Mouse (Mus musculus): ENCODE data around the gene Rpl10a. TPM values are rescaled to one million over a fixed set of nuclear protein-coding genes. Genes with fewer than 3 reads are reported as not detected.

Rpl10a gene
- polyA plus RNA-seq, 1 experiment = 808 TPM

DNA sequence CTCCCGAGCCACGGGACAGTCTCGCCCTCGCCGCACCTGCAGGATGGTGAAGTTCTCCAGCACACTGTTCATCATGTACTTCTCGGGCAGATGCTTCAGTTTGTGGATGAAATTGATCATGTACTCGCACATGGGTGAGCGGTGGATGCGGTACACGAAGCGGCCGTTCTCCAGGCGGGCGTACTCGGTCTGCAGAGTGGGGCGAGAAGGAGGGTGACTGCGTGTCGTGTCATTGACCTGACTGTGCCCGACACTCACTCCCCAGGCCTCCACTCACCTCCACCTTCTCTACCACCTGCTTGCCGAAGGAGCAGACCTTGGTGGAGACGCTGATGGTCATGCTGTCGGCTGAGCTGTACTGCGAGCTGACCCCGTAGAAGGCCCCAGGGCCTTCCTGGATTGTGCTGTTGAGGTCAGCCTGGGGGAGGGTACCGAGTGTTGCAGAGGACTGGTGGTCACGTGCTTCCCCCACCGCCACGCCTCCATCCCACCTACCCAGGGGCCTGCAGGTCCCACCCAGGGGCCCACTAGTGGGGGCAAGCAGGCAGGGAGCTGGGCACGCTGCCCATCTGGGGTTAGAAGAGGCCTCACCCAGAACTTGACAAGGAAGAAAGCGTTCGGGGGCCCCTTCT, 4.8 kb downstream of the Rpl10a start:
- 68% methylated on average over 31 of the region's 31 CpGs for WGBS

DNA sequence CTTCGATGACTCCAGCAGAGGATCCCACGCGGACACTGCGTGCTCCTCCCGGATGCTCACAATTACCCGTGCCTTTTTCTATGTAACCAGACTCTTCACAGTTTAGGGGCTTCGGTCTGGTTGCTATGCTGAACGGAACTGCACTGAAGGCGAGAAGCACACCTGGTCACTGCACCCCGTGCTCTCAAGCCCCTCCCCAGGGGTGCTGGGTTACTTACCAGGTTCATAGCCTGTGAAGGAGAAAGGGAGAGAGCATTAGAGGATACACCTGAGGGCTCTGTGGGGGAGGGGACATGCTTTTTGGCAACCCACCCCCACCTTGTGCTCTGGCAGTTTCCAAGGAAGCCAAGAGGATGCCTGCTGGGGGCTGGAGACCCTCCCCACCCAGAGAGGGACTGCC, 7.0 kb downstream of the Rpl10a start:
- no peaks in the 10 kb centered on the region for H3K4me1 ChIP-seq (ENCODE audit: control insufficient read depth, insufficient read depth, low read length)
- TF ChIP-seq POLR2A (IDR thresholded peaks at IDR 0.05; ENCODE audit: borderline replicate concordance, insufficient read depth, low read length) (no peak), CTCF (IDR thresholded peaks at IDR 0.05; ENCODE audit: borderline replicate concordance, insufficient read depth, low read depth, low read length) (no peak)
- no peak overlapping the region for H3K27ac ChIP-seq (ENCODE audit: insufficient read depth, low read length)
- H3K27me3 ChIP-seq (ENCODE audit: control insufficient read depth, insufficient read depth, low read length) = no peaks in the 10 kb centered on the region
- H3K4me3 ChIP-seq (replicated peaks; ENCODE audit: insufficient read depth, low read depth, low read length) = no peak overlapping the region
- DNase-seq = no peak
- WGBS = 68% methylated on average over 10 of the region's 10 CpGs

More for the DNA sequence above, 4.8 kb downstream of the Rpl10a start:
- no peak for TF ChIP-seq CTCF (IDR thresholded peaks at IDR 0.05; ENCODE audit: borderline replicate concordance, insufficient read depth, low read depth, low read length)
- no peak for TF ChIP-seq POLR2A (IDR thresholded peaks at IDR 0.05; ENCODE audit: borderline replicate concordance, insufficient read depth, low read length)
- Histone ChIP-seq H3K4me3 (replicated peaks; ENCODE audit: insufficient read depth, low read depth, low read length) (no peak overlapping the region), H3K4me1 (ENCODE audit: control insufficient read depth, insufficient read depth, low read length) (peaks cover under 1% of the 10 kb centered on the region; the same call in 1 of the 2 replicates), H3K27ac (ENCODE audit: insufficient read depth, low read length) (no peak overlapping the region), H3K27me3 (ENCODE audit: control insufficient read depth, insufficient read depth, low read length) (no peaks in the 10 kb centered on the region)
- no peak for DNase-seq

DNA sequence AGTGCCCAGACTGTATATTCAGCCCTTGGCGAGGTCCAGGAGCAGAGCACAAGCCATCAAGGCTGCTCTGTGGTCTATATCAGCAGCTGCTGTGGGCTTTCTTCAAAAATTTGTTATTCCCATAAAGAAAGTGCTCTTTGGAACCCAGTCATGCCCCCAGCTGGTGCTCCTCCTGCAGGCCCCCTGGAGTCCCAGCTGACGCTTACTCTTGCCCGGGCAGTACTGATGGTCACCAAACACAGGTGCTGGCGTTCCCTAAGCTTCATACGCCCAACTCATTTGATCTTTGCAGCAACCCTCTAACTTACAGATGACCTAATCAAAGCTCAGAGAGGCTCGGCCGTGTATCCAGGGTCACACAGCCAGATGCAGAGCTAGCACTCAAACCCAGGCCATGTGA, 9.3 kb downstream of the Rpl10a start:
- Histone ChIP-seq H3K27ac (ENCODE audit: insufficient read depth, low read length) (no peak overlapping the region), H3K4me3 (replicated peaks; ENCODE audit: insufficient read depth, low read depth, low read length) (no peak overlapping the region), H3K4me1 (ENCODE audit: control insufficient read depth, insufficient read depth, low read length) (no peaks in the 10 kb centered on the region), H3K27me3 (ENCODE audit: control insufficient read depth, insufficient read depth, low read length) (no peaks in the 10 kb centered on the region)
- WGBS = 69% methylated on average over 7 of the region's 7 CpGs
- no peak for DNase-seq
- TF ChIP-seq POLR2A (IDR thresholded peaks at IDR 0.05; ENCODE audit: borderline replicate concordance, insufficient read depth, low read length) (no peak), CTCF (IDR thresholded peaks at IDR 0.05; ENCODE audit: borderline replicate concordance, insufficient read depth, low read depth, low read length) (no peak)

DNA sequence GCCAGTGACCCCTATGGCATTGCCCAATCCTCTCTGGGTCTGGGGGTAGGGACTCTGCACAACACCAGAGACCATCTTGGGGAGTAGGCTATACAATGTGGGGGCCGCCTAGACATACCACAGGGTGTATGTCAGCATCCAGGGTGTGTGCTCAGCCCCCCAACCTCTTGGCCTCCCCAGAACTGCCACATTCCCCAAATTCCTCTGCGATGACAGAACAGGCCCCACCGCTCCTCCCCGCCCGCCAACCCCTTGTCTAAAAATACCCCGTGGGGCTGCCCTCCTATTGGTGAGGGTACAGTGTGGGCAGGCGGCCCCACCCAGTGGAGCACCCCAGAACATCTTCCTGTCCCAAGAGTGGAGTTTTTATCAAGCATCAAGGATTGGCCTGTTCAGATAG, 12.3 kb downstream of the Rpl10a start:
- Histone ChIP-seq H3K27me3 (ENCODE audit: control insufficient read depth, insufficient read depth, low read length) (no peaks in the 10 kb centered on the region), H3K27ac (ENCODE audit: insufficient read depth, low read length) (no peak overlapping the region), H3K4me3 (replicated peaks; ENCODE audit: insufficient read depth, low read depth, low read length) (no peak overlapping the region), H3K4me1 (ENCODE audit: control insufficient read depth, insufficient read depth, low read length) (no peaks in the 10 kb centered on the region)
- WGBS = 81% methylated on average over 7 of the region's 7 CpGs
- no peak for TF ChIP-seq POLR2A (IDR thresholded peaks at IDR 0.05; ENCODE audit: borderline replicate concordance, insufficient read depth, low read length)
- TF ChIP-seq CTCF (IDR thresholded peaks at IDR 0.05; ENCODE audit: borderline replicate concordance, insufficient read depth, low read depth, low read length) = no peak
- no peak for DNase-seq

DNA sequence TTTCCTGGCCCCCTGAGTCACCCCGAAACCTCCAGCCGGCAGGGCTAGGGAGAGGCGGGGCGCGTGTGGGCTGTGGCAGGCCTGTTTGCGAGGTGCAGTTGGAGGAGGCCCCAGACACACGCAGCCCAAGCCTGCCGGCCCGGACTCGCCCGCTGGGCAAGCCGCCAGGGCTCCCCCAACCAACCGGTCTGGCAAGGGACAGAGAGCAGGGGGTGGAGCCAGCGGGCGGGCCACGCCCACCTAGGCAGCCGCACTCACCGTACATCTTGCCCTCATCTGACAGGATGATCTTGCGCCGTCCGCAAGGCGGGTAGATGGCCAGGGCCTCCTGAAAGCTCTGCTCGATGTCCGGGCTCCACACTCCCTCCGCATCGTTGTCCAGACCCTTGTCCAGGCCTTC, 12.8 kb downstream of the Rpl10a start:
- 5% methylated on average over 26 of the region's 26 CpGs for WGBS
- Histone ChIP-seq H3K4me3 (replicated peaks; ENCODE audit: insufficient read depth, low read depth, low read length) (no peak overlapping the region), H3K4me1 (ENCODE audit: control insufficient read depth, insufficient read depth, low read length) (no peaks in the 10 kb centered on the region), H3K27me3 (ENCODE audit: control insufficient read depth, insufficient read depth, low read length) (no peaks in the 10 kb centered on the region), H3K27ac (ENCODE audit: insufficient read depth, low read length) (no peak overlapping the region)
- peak; percentile 50 to 59 for DNase-seq
- TF ChIP-seq CTCF (IDR thresholded peaks at IDR 0.05; ENCODE audit: borderline replicate concordance, insufficient read depth, low read depth, low read length) = no peak
- TF ChIP-seq POLR2A (IDR thresholded peaks at IDR 0.05; ENCODE audit: borderline replicate concordance, insufficient read depth, low read length) = no peak

DNA sequence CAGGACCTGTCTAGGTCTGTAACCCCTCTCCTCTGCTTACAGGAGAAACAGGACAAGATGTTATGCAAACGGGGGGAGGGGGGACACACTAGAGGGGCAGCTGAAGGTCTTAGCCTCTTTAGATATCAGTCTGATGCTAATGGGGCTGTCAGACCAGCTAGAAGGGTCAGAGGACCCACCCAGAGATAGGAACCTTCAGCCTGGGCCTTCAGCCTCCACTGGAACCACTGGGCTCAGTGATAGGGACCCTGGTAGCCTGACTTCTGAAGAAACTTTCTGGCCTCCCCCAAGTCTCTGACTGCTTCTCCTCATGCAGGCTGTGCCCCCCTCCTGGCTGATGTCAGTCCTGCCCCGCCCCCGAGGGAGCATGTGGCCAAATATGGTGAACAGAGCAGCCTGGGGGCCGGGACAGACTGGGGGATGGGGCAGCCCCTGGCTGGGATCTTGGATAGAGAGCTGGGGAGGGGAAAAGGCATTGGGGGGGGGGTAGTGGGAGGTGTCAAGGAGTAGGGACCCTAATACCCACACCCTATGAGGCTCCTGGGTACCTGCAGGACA, 15.9 kb downstream of the Rpl10a start:
- DNase-seq = no peak
- H3K4me1 ChIP-seq (ENCODE audit: control insufficient read depth, insufficient read depth, low read length) = no peaks in the 10 kb centered on the region
- WGBS = 37% methylated on average over 4 of the region's 4 CpGs
- H3K27me3 ChIP-seq (ENCODE audit: control insufficient read depth, insufficient read depth, low read length) = no peaks in the 10 kb centered on the region
- no peak overlapping the region for H3K27ac ChIP-seq (ENCODE audit: insufficient read depth, low read length)
- TF ChIP-seq POLR2A (IDR thresholded peaks at IDR 0.05; ENCODE audit: borderline replicate concordance, insufficient read depth, low read length) = no peak
- TF ChIP-seq CTCF (IDR thresholded peaks at IDR 0.05; ENCODE audit: borderline replicate concordance, insufficient read depth, low read depth, low read length) = no peak
- H3K4me3 ChIP-seq (replicated peaks; ENCODE audit: insufficient read depth, low read depth, low read length) = no peak overlapping the region

DNA sequence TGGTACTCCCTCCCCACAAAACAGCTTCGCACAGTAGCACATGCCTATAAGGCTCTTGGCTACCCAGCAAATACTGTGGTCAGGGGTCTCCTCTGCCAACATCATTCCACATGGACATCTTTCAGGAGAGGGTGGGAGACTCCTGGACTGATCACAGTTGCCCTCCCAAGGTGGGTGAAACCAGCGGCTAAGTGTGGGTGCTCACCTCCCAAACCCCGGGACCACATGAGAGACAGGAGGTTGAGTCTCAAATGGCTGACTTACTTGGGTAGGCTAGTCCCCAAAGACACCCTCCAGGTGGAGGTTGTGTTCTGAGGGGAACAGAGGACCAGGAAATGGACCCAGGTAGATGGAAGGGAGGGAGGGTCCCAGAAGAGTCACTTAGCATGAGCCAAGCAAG, 16.4 kb downstream of the Rpl10a start:
- H3K27ac ChIP-seq (ENCODE audit: insufficient read depth, low read length) = no peak overlapping the region
- H3K4me3 ChIP-seq (replicated peaks; ENCODE audit: insufficient read depth, low read depth, low read length) = no peak overlapping the region
- TF ChIP-seq POLR2A (IDR thresholded peaks at IDR 0.05; ENCODE audit: borderline replicate concordance, insufficient read depth, low read length) = no peak
- TF ChIP-seq CTCF (IDR thresholded peaks at IDR 0.05; ENCODE audit: borderline replicate concordance, insufficient read depth, low read depth, low read length) = no peak
- no peak for DNase-seq
- no peaks in the 10 kb centered on the region; the same call in 1 of the 2 replicates for H3K27me3 ChIP-seq (ENCODE audit: control insufficient read depth, insufficient read depth, low read length)
- H3K4me1 ChIP-seq (ENCODE audit: control insufficient read depth, insufficient read depth, low read length) = no peaks in the 10 kb centered on the region
- WGBS = 84% methylated on average over 3 of the region's 3 CpGs

DNA sequence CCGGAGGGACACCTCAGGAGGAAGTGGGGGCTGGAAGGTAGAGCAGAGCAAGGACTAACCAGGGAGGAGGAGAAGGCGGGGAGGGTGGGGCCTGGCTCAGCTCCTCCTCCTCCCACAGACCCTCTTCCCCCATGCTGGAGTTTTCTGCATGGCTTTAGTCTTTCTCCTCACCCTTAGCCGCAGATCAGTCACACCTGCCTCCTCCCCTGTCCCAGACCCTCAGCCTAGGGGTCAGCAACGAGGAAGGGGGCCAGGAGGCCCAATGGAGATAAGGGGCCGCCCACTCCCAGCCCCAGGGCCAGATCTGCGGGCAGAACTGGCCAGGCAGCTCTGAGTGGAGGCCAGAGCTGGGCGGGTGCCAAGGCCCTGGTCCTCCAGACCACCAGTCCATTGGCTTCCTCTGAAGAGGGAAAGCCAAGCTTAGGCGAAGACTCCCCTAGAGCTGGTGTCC, 17.0 kb downstream of the Rpl10a start:
- H3K4me1 ChIP-seq (ENCODE audit: control insufficient read depth, insufficient read depth, low read length) = no peaks in the 10 kb centered on the region
- WGBS = 11% methylated on average over 8 of the region's 8 CpGs
- H3K27me3 ChIP-seq (ENCODE audit: control insufficient read depth, insufficient read depth, low read length) = peaks cover 1% of the 10 kb centered on the region; the same call in 1 of the 2 replicates
- DNase-seq = no peak
- H3K4me3 ChIP-seq (replicated peaks; ENCODE audit: insufficient read depth, low read depth, low read length) = no peak overlapping the region
- H3K27ac ChIP-seq (ENCODE audit: insufficient read depth, low read length) = no peak overlapping the region
- TF ChIP-seq POLR2A (IDR thresholded peaks at IDR 0.05; ENCODE audit: borderline replicate concordance, insufficient read depth, low read length) (no peak), CTCF (IDR thresholded peaks at IDR 0.05; ENCODE audit: borderline replicate concordance, insufficient read depth, low read depth, low read length) (no peak)
